9 mouse cellular contexts compared by ENCODE assay signal in genomic region chr4:134793213-134793956, GRCm38 (mm10). TPM values are rescaled to one million over a fixed set of nuclear protein-coding genes. Genes with fewer than 3 reads are reported as not detected.
DNase-seq lines count a peak whose midpoint lies in the region; ATAC-seq and TF ChIP-seq lines count a peak whose summit lies in the region.
"Had no signal": no experiment of that assay in that cellular context is flagged by ENCODE, and none has a peak within 500 bp of the region (broad histone marks: within the 10 kb centered on the region; RNA-seq: fewer than 3 reads in every experiment).

No protein-coding gene starts in this region.

- peaks cover 8% of the 10 kb centered on the region; the same call in 1 of the 2 replicates for H3K4me1 ChIP-seq in hindbrain, embryonic 10.5 days (replicated peaks)
- H3K4me1 ChIP-seq in hindbrain, embryonic 13.5 days (replicated peaks), result no peaks in the 10 kb centered on the region; the same call in 1 of the 2 replicates
- H3K4me1 ChIP-seq in E14TG2a.4 (replicated peaks; ENCODE audit: low read depth, low read length), result peaks cover 16% of the 10 kb centered on the region
- H3K4me1 ChIP-seq in midbrain, postnatal 0 days (ENCODE audit: insufficient read depth, low read length), result 0 out of 2 replicates have a peak, but pooled peaks cover 3% of the 10 kb centered on the region

- H3K27ac ChIP-seq in hindbrain, embryonic 10.5 days, result no peak overlapping the region
- no peak overlapping the region for H3K27ac ChIP-seq in hindbrain, embryonic 13.5 days
- no peak overlapping the region for H3K27ac ChIP-seq in midbrain, postnatal 0 days (ENCODE audit: low read depth, low read length)
- H3K27ac ChIP-seq: macrophage had no signal

- no peak overlapping the region for H3K4me3 ChIP-seq in hindbrain, embryonic 10.5 days
- H3K4me3 ChIP-seq in hindbrain, embryonic 13.5 days, result no peak overlapping the region
- H3K4me3 ChIP-seq in E14TG2a.4 (replicated peaks; ENCODE audit: low read length), result no peak overlapping the region
- H3K4me3 ChIP-seq in midbrain, postnatal 0 days (ENCODE audit: low read depth, low read length), result no peak overlapping the region

- no peak overlapping the region for H3K4me2 ChIP-seq in hindbrain, embryonic 13.5 days
- H3K4me2 ChIP-seq in midbrain, postnatal 0 days (ENCODE audit: low read depth, low read length, poor library complexity, severe bottlenecking), result no peak overlapping the region

- H3K9ac ChIP-seq in hindbrain, embryonic 13.5 days, result no peak overlapping the region
- H3K9ac ChIP-seq in midbrain, postnatal 0 days (replicated peaks; ENCODE audit: low read length, poor library complexity, severe bottlenecking), result no peak overlapping the region

- no peaks in the 10 kb centered on the region for H3K9me3 ChIP-seq in hindbrain, embryonic 10.5 days
- no peaks in the 10 kb centered on the region for H3K9me3 ChIP-seq in hindbrain, embryonic 13.5 days
- H3K9me3 ChIP-seq in E14TG2a.4 (ENCODE audit: low read length), result no peaks in the 10 kb centered on the region
- no peaks in the 10 kb centered on the region for H3K9me3 ChIP-seq in midbrain, postnatal 0 days (ENCODE audit: low read length)

- peak; percentile 54 for DNase-seq in hindbrain, embryonic 10.5 days (ENCODE audit: low spot score)
- peak; percentile 85 for DNase-seq in 3T3-L1 (ENCODE audit: low read depth, low spot score)
- peak; percentile 64 for DNase-seq in c-Kit-positive CD71-positive TER-119-negative erythroid progenitor cells, embryonic 14.5 days (ENCODE audit: low read depth)
- peak; percentile 49 for DNase-seq in hindlimb bud, embryonic 11.5 days (ENCODE audit: extremely low spot score, low read depth, low spot score)
- peak; percentile 76 for DNase-seq in midbrain, postnatal 0 days (ENCODE audit: low spot score)
- no peak for DNase-seq in yolk sac, embryonic 10.5 days (ENCODE audit: low spot score)

- peak; percentile 95 for TF ChIP-seq CTCF in E14TG2a.4 (conservative IDR thresholded peaks at IDR 0.05; ENCODE audit: low read length)
- peak; percentile 89 for TF ChIP-seq CTCF in midbrain, postnatal 0 days (IDR thresholded peaks at IDR 0.05)

- no peaks in the 10 kb centered on the region for H3K27me3 ChIP-seq in hindbrain, embryonic 10.5 days (ENCODE audit: insufficient read depth, poor library complexity, severe bottlenecking)
- no peaks in the 10 kb centered on the region for H3K27me3 ChIP-seq in hindbrain, embryonic 13.5 days
- H3K27me3 ChIP-seq in E14TG2a.4 (ENCODE audit: insufficient read depth, low read length), result peaks cover 6% of the 10 kb centered on the region; the same call in 1 of the 2 replicates
- no peaks in the 10 kb centered on the region for H3K27me3 ChIP-seq in midbrain, postnatal 0 days (ENCODE audit: insufficient read depth, low read length)

- ATAC-seq in hindbrain, embryonic 13.5 days (ENCODE audit: low FRiP score), result no peak
- ATAC-seq in midbrain, postnatal 0 days (ENCODE audit: low FRiP score), result no peak

- H3K36me3 ChIP-seq in hindbrain, embryonic 10.5 days, result no peaks in the 10 kb centered on the region
- H3K36me3 ChIP-seq in hindbrain, embryonic 13.5 days, result no peaks in the 10 kb centered on the region
- no peaks in the 10 kb centered on the region for H3K36me3 ChIP-seq in E14TG2a.4 (ENCODE audit: insufficient read depth, low read length)
- H3K36me3 ChIP-seq in midbrain, postnatal 0 days (ENCODE audit: insufficient read depth, low read length), result no peaks in the 10 kb centered on the region

- 53% methylated on average over 10 of the region's 10 CpGs for WGBS in hindbrain, embryonic 10.5 days
- WGBS in hindbrain, embryonic 13.5 days, result 49% methylated on average over 10 of the region's 10 CpGs
- WGBS in midbrain, postnatal 0 days, result 45% methylated on average over 10 of the region's 10 CpGs

RNA-seq across cellular contexts. Expression of gene Ldlrap1, which starts 25.6 kb away (rescaled TPM):
- 9.7 and 11.4 TPM in 2 replicates for polyA plus RNA-seq in hindbrain, embryonic 10.5 days (2016; fragmentation: Nextera tagmentation; extraction: Ambion mirVana)
- 2.9 and 4.1 TPM in 2 replicates for polyA plus RNA-seq in hindbrain, embryonic 13.5 days (2015; fragmentation: Nextera tagmentation; extraction: Ambion mirVana)
- 1.9 and 3.1 TPM in 2 replicates for total RNA-seq in midbrain, postnatal 0 days (2014; rRNA removed)
- 1.9 and 2.5 TPM in 2 replicates for polyA plus RNA-seq in midbrain, postnatal 0 days (2015; fragmentation: Nextera tagmentation; extraction: Ambion mirVana)

RNA-seq across cellular contexts. Expression of gene Maco1, which starts 59.8 kb away (rescaled TPM):
- 39.2 and 48.2 TPM in 2 replicates for polyA plus RNA-seq in hindbrain, embryonic 10.5 days (2016; fragmentation: Nextera tagmentation; extraction: Ambion mirVana)
- polyA plus RNA-seq in hindbrain, embryonic 13.5 days (2015; fragmentation: Nextera tagmentation; extraction: Ambion mirVana), result 112 and 115 TPM in 2 replicates
- total RNA-seq in midbrain, postnatal 0 days (2014; rRNA removed), result 62.8 and 82.4 TPM in 2 replicates
- 69.1 and 79.1 TPM in 2 replicates for polyA plus RNA-seq in midbrain, postnatal 0 days (2015; fragmentation: Nextera tagmentation; extraction: Ambion mirVana)
